Comparison of ENCODE assay signal across 7 mouse cellular contexts in the genomic region with DNA sequence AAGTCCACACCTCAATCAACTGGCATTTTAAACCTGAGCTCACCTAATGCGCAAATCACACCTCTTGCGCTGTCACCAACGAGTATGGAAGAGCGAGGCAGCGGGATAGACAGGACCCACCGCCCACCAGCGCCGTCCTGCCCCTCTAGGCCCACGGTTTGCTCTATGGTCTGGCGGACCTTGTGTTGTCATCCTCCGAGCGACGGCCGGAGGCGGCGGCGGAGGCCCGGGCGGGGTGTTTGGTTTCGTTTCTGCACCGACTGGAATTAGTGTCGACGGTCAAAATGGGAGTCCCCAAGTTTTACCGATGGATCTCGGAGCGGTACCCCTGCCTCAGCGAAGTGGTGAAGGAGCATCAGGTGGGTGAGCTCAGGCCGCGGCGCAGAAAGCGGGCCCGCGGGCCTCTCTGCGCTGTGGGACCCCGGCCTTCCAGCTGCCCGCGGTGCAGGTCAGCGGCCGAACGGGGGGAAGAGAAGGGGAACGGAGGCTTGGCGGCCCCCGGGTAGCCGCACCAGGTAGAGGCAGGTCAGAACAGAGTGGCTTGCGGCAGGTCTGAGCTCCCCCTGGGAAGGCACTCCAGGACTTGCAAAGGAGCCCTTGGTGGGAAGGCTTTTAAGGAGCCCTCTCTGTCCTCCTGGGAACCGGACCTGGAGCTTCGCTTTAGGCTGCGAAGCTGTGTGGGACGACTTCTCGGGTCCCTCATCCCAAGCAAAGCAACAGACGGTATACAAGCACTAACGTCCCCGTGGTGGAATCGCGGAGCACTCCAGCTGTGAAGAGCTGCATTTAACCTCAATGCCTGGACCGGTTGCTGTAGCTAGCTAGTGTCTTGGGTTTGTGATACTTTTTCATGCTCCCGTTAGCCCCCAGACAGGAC. TPM values are rescaled to one million over a fixed set of nuclear protein-coding genes. Genes with fewer than 3 reads are reported as not detected.
DNase-seq lines count a peak whose midpoint lies in the region; ATAC-seq lines count a peak whose summit lies in the region.

A gene (plus strand): TSS at position 176 of the 877 bp plus-strand sequence.

- peak within 1 kb of the TSS; percentile 65 for H3K27ac ChIP-seq in embryonic facial prominence, embryonic 11.5 days (replicated peaks; ENCODE audit: low read depth, low read length)
- peak within 1 kb of the TSS; percentile 79 for H3K27ac ChIP-seq in limb, embryonic 11.5 days (replicated peaks; ENCODE audit: low read depth, low read length)
- H3K27ac ChIP-seq in midbrain, embryonic 14.5 days (replicated peaks; ENCODE audit: low read depth, low read length): peak within 1 kb of the TSS; percentile 85

- H3K4me1 ChIP-seq in embryonic facial prominence, embryonic 11.5 days (ENCODE audit: control insufficient read depth, insufficient read depth, low read length): no peaks in the 10 kb centered on the region
- H3K4me1 ChIP-seq in limb, embryonic 11.5 days (ENCODE audit: control insufficient read depth, insufficient read depth, low read length): no peaks in the 10 kb centered on the region
- no peaks in the 10 kb centered on the region for H3K4me1 ChIP-seq in midbrain, embryonic 14.5 days (ENCODE audit: control insufficient read depth, insufficient read depth, low read length)

- no peaks in the 10 kb centered on the region for H3K36me3 ChIP-seq in embryonic facial prominence, embryonic 11.5 days (replicated peaks; ENCODE audit: control insufficient read depth, insufficient read depth, low read depth, low read length)
- no peaks in the 10 kb centered on the region for H3K36me3 ChIP-seq in limb, embryonic 11.5 days (ENCODE audit: control insufficient read depth, insufficient read depth, low read length)
- peaks cover 10% of the 10 kb centered on the region for H3K36me3 ChIP-seq in midbrain, embryonic 14.5 days (ENCODE audit: control insufficient read depth, insufficient read depth, low read length)

- DNase-seq in adrenal gland, postnatal 14 days: peak; percentile 97
- DNase-seq in embryonic facial prominence, embryonic 11.5 days (ENCODE audit: low spot score): peak; percentile 94
- peak; percentile 99 for DNase-seq in heart, adult 11 months
- peak; percentile 91 for DNase-seq in kidney, adult 18-20 months
- DNase-seq in limb, embryonic 11.5 days (ENCODE audit: low spot score): peak; percentile 96
- DNase-seq in midbrain, embryonic 14.5 days: peak; percentile 95
- DNase-seq in spleen, adult 18-20 months: peak; percentile 82 to 89

- H3K4me2 ChIP-seq in embryonic facial prominence, embryonic 11.5 days (ENCODE audit: low read depth, low read length): peak within 1 kb of the TSS; percentile 59
- H3K4me2 ChIP-seq in limb, embryonic 11.5 days (ENCODE audit: low read depth, severe bottlenecking): peak within 1 kb of the TSS; percentile 74
- peak within 1 kb of the TSS; percentile 71 for H3K4me2 ChIP-seq in midbrain, embryonic 14.5 days (ENCODE audit: low read length)

- no peaks in the 10 kb centered on the region for H3K27me3 ChIP-seq in embryonic facial prominence, embryonic 11.5 days (ENCODE audit: control insufficient read depth, insufficient read depth, low read length)
- H3K27me3 ChIP-seq in limb, embryonic 11.5 days (ENCODE audit: control insufficient read depth, insufficient read depth, low read length): no peaks in the 10 kb centered on the region
- H3K27me3 ChIP-seq in midbrain, embryonic 14.5 days (ENCODE audit: control insufficient read depth, insufficient read depth, low read length): no peaks in the 10 kb centered on the region

- no peaks in the 10 kb centered on the region for H3K9me3 ChIP-seq in embryonic facial prominence, embryonic 11.5 days (replicated peaks; ENCODE audit: control insufficient read depth, low read length)
- H3K9me3 ChIP-seq in limb, embryonic 11.5 days (ENCODE audit: control insufficient read depth, low read length): no peaks in the 10 kb centered on the region
- no peaks in the 10 kb centered on the region for H3K9me3 ChIP-seq in midbrain, embryonic 14.5 days (ENCODE audit: control insufficient read depth, low read length)

- under 1% methylated on average over 57 of the region's 57 CpGs for WGBS in embryonic facial prominence, embryonic 11.5 days
- WGBS in limb, embryonic 11.5 days: under 1% methylated on average over 57 of the region's 57 CpGs
- under 1% methylated on average over 57 of the region's 57 CpGs for WGBS in midbrain, embryonic 14.5 days

- H3K9ac ChIP-seq in embryonic facial prominence, embryonic 11.5 days (replicated peaks; ENCODE audit: low read length): peak within 1 kb of the TSS; percentile 97
- peak within 1 kb of the TSS; percentile 96 for H3K9ac ChIP-seq in limb, embryonic 11.5 days (ENCODE audit: low read length)
- H3K9ac ChIP-seq in midbrain, embryonic 14.5 days (replicated peaks; ENCODE audit: low read length): peak within 1 kb of the TSS; percentile 87

- peak within 1 kb of the TSS; percentile 94 for H3K4me3 ChIP-seq in embryonic facial prominence, embryonic 11.5 days (ENCODE audit: low read depth, low read length)
- peak within 1 kb of the TSS; percentile 96 for H3K4me3 ChIP-seq in limb, embryonic 11.5 days (ENCODE audit: low read depth, low read length)
- H3K4me3 ChIP-seq in midbrain, embryonic 14.5 days (replicated peaks; ENCODE audit: low read depth, low read length): peak within 1 kb of the TSS; percentile 97

- ATAC-seq in embryonic facial prominence, embryonic 11.5 days (replicated peaks; ENCODE audit: insufficient number of reproducible peaks, low FRiP score, low TSS enrichment, low read depth): peak; percentile 99
- peak; percentile 97 for ATAC-seq in limb, embryonic 11.5 days (ENCODE audit: insufficient number of reproducible peaks, low FRiP score, low TSS enrichment, low read depth)
- ATAC-seq in midbrain, embryonic 14.5 days (ENCODE audit: low FRiP score, low TSS enrichment): peak; percentile 98

RNA-seq across cellular contexts. Expression of the gene that starts here (rescaled TPM):
- total RNA-seq in adrenal gland, postnatal 14 days (2021): 22.3 and 24.7 TPM in 2 replicates
- polyA plus RNA-seq in embryonic facial prominence, embryonic 11.5 days (2014; fragmentation: Nextera tagmentation; extraction: Ambion mirVana): 13.0 and 15.2 TPM in 2 replicates
- polyA plus RNA-seq in limb, embryonic 11.5 days (2014; fragmentation: Nextera tagmentation; extraction: Ambion mirVana): 17.1 and 20.5 TPM in 2 replicates
- 22.1 and 24.4 TPM in 2 replicates for polyA plus RNA-seq in midbrain, embryonic 14.5 days (2014; fragmentation: Nextera tagmentation; extraction: Ambion mirVana)

Comparison
In these comparisons a context has a peak if more than half of its experiments do, and no peak if none do; other contexts are left out.
1. Peak in every context shown above with its lines: DNase-seq, ATAC-seq, H3K4me3 ChIP-seq and H3K27ac ChIP-seq.